Mouse (Mus musculus): ENCODE measurements at regions not wholly inside any gene's neighbourhood (a gene's known extent, or its start where the extent isn't known, plus 50 kb on each side); places are given as distances from the start of the nearest gene placed in this dataset.
A peak's percentile ranks its signal among the peaks of the same experiment; 100 is the strongest.

GRCm38 (mm10) chrX:10984894-10985293 is 270.1 kb downstream of the Mid1ip1 start:
- no peak for DNase-seq

- DNase-seq = no peak
Observed at GRCm38 (mm10) chrX:10991871-10992210, 277.0 kb downstream of the Mid1ip1 start.

GRCm38 (mm10) chrX:10992211-10993004 is 277.6 kb downstream of the Mid1ip1 start:
- peak; percentile 8 for DNase-seq

- DNase-seq = no peak
Observed at GRCm38 (mm10) chrX:10993005-10993377, 278.2 kb downstream of the Mid1ip1 start.

GRCm38 (mm10) chrX:10994910-10995309 is 280.1 kb downstream of the Mid1ip1 start:
- no peak for DNase-seq

- DNase-seq = peak; percentile 10
Observed at GRCm38 (mm10) chrX:11001180-11001579, 286.4 kb downstream of the Mid1ip1 start.

GRCm38 (mm10) chrX:11039278-11039677 is 259.8 kb upstream of the H2al1a start:
- no peak for DNase-seq

- no peak for DNase-seq
Observed at GRCm38 (mm10) chrX:11046769-11047168, 252.3 kb upstream of the H2al1a start.

- no peak for DNase-seq
Observed at GRCm38 (mm10) chrX:11082171-11082570, 216.9 kb upstream of the H2al1a start.

GRCm38 (mm10) chrX:11082845-11083244 is 216.2 kb upstream of the H2al1a start:
- no peak for DNase-seq

GRCm38 (mm10) chrX:11086257-11087072 is 212.6 kb upstream of the H2al1a start:
- DNase-seq = no peak

- peak; percentile 22 for DNase-seq
Observed at GRCm38 (mm10) chrX:11087913-11088312, 211.1 kb upstream of the H2al1a start.

- DNase-seq = no peak
Observed at GRCm38 (mm10) chrX:11088506-11088905, 210.6 kb upstream of the H2al1a start.

- DNase-seq = peak; percentile 18
Observed at GRCm38 (mm10) chrX:11090432-11090831, 208.6 kb upstream of the H2al1a start.

- no peak for DNase-seq
Observed at GRCm38 (mm10) chrX:11097581-11098254, 201.3 kb upstream of the H2al1a start.

GRCm38 (mm10) chrX:11098366-11098765 is 200.7 kb upstream of the H2al1a start:
- DNase-seq = peak; percentile 64

GRCm38 (mm10) chrX:11099146-11100087 is 199.6 kb upstream of the H2al1a start:
- DNase-seq = no peak

- peak; percentile 41 for DNase-seq
Observed at GRCm38 (mm10) chrX:11100935-11101334, 198.1 kb upstream of the H2al1a start.

GRCm38 (mm10) chrX:11131253-11131652 is 167.8 kb upstream of the H2al1a start:
- no peak for DNase-seq

- peak; percentile 68 for DNase-seq
Observed at GRCm38 (mm10) chrX:11139971-11140421, 159.1 kb upstream of the H2al1a start.

- no peak for DNase-seq
Observed at GRCm38 (mm10) chrX:11141294-11141693, 157.8 kb upstream of the H2al1a start.

- DNase-seq = no peak
Observed at GRCm38 (mm10) chrX:11158416-11158815, 140.6 kb upstream of the H2al1a start.

All from adrenal gland, adult 2 months (tissue).